Mouse (Mus musculus) inflammation-experienced regulatory T-cells, adult 6 months (primary cell): Measurements from ENCODE around the gene Ano8. TPM values are rescaled to one million over a fixed set of nuclear protein-coding genes. Genes with fewer than 3 reads are reported as not detected.
"Not testable (repeated sequence)": the region's sequence is repeated elsewhere in the genome, so short reads cannot be mapped to it uniquely, and the experiment has no call there.

Source experiments
- ATAC-seq: one replicate; pipeline ENCODE4 v1.8.0; 2017
- polyA plus RNA-seq, 3 experiments: library from polyadenylated mRNA; unstranded; fragments of 100-300 nt; shearing (Covaris generic); gene quantifications; one replicate each; pipeline ENCODE4 v1.2.1; 2017

Ano8 gene
- polyA plus RNA-seq = under 1 TPM in 2 of 3 experiments, not detected in 1; 0.11 to 0.31 TPM

GRCm38 (mm10) chr8:71485142-71486135 is at the start of gene Ano8:
Gene Ano8 (minus strand): TSS chr8:71485963.
- ATAC-seq = peak; percentile 66

GRCm38 (mm10) chr8:71534263-71534810 is 48.6 kb upstream of the Ano8 start:
- ATAC-seq = no peak

- not testable (repeated sequence) for ATAC-seq
Observed at GRCm38 (mm10) chr8:71530735-71531467, 45.1 kb upstream of the Ano8 start.

- peak; percentile 100 for ATAC-seq
Observed at GRCm38 (mm10) chr8:71528362-71529073, 42.8 kb upstream of the Ano8 start.

GRCm38 (mm10) chr8:71527162-71527870 is 41.6 kb upstream of the Ano8 start:
- no peak for ATAC-seq

- no peak for ATAC-seq
Observed at GRCm38 (mm10) chr8:71526272-71526671, 40.5 kb upstream of the Ano8 start.

- no peak for ATAC-seq
Observed at GRCm38 (mm10) chr8:71525226-71526050, 39.7 kb upstream of the Ano8 start, which contains the start of gene Ccdc194. Gene Ccdc194 (minus strand): TSS chr8:71525711.

GRCm38 (mm10) chr8:71521634-71522033 is 35.9 kb upstream of the Ano8 start:
- peak; percentile 85 for ATAC-seq

GRCm38 (mm10) chr8:71519037-71519825 is 33.5 kb upstream of the Ano8 start:
- peak; percentile 76 for ATAC-seq

- no peak for ATAC-seq
Observed at GRCm38 (mm10) chr8:71516786-71517185, 31.0 kb upstream of the Ano8 start.

GRCm38 (mm10) chr8:71515043-71515442 is 29.3 kb upstream of the Ano8 start:
- ATAC-seq = no peak

- ATAC-seq = no peak
Observed at GRCm38 (mm10) chr8:71513018-71513754, 27.4 kb upstream of the Ano8 start.

- ATAC-seq = no peak
Observed at GRCm38 (mm10) chr8:71511644-71512043, 25.9 kb upstream of the Ano8 start, which contains the start of gene Plvap. Gene Plvap (minus strand): TSS chr8:71511752.

- no peak for ATAC-seq
Observed at GRCm38 (mm10) chr8:71509316-71509715, 23.6 kb upstream of the Ano8 start.

GRCm38 (mm10) chr8:71507589-71508104 is 21.9 kb upstream of the Ano8 start:
- no peak for ATAC-seq

- no peak for ATAC-seq
Observed at GRCm38 (mm10) chr8:71505979-71506378, 20.2 kb upstream of the Ano8 start.

- no peak for ATAC-seq
Observed at GRCm38 (mm10) chr8:71505326-71505725, 19.6 kb upstream of the Ano8 start.

GRCm38 (mm10) chr8:71504349-71504748 is 18.6 kb upstream of the Ano8 start:
- ATAC-seq = no peak
